Mouse (Mus musculus) midbrain, embryonic 13.5 days (tissue): ENCODE measurements around the gene Prim2. TPM values are rescaled to one million over a fixed set of nuclear protein-coding genes. Genes with fewer than 3 reads are reported as not detected.
"Not testable (repeated sequence)": the region's sequence is repeated elsewhere in the genome, so short reads cannot be mapped to it uniquely, and the experiment has no call there.

Experiments used
- ATAC-seq: fragments of 200-750 bp; cut with Nextera tagmentation; 2 replicates; pipeline ENCODE4 v1.8.0; 2017; ENCODE audit warnings: mild to moderate bottlenecking, moderate TSS enrichment, moderate library complexity
- H3K27ac ChIP-seq: fragments of 300-500 bp; sonication (generic); 2 replicates; pipeline ENCODE4 v1.5.1; 2015; ENCODE audit warnings: inconsistent platforms, mild to moderate bottlenecking, moderate library complexity
- H3K27me3 ChIP-seq: fragments of 300-500 bp; sonication (generic); 2 replicates; pipeline ENCODE4 v1.6.1; 2015; ENCODE audit warnings: mild to moderate bottlenecking, inconsistent platforms
- H3K36me3 ChIP-seq: fragments of 300-500 bp; sonication (generic); 2 replicates; pipeline ENCODE4 v1.6.1; 2015; ENCODE audit warnings: mild to moderate bottlenecking, inconsistent platforms
- H3K4me1 ChIP-seq: fragments of 300-500 bp; sonication (generic); replicated peaks from 2 replicates; pipeline ENCODE4 v1.6.1; 2015; ENCODE audit warnings: inconsistent platforms
- H3K4me2 ChIP-seq: fragments of 300-500 bp; sonication (generic); replicated peaks from 2 replicates; pipeline ENCODE4 v1.6.1; 2015; ENCODE audit warnings: moderate library complexity, mild to moderate bottlenecking, inconsistent platforms
- H3K4me3 ChIP-seq: fragments of 300-500 bp; sonication (generic); replicated peaks from 2 replicates; pipeline ENCODE4 v1.5.1; 2015; ENCODE audit warnings: mild to moderate bottlenecking, inconsistent platforms
- H3K9ac ChIP-seq: fragments of 300-500 bp; sonication (generic); replicated peaks from 2 replicates; pipeline ENCODE4 v1.6.1; 2015; ENCODE audit warnings: mild to moderate bottlenecking, inconsistent platforms
- H3K9me3 ChIP-seq: fragments of 300-500 bp; sonication (generic); 2 replicates; pipeline ENCODE4 v1.6.1; 2016; ENCODE audit warnings: mild to moderate bottlenecking, inconsistent platforms
- WGBS: fragments of 180-500 bp; shearing (Covaris S2); methylation state at CpG from one replicate; pipeline ENCODE4 v1.1.7; 2015; 5-methylcytosine and 5-hydroxymethylcytosine counted together
- polyA plus RNA-seq: library from polyadenylated mRNA; unstranded; fragments of >200 nt; fragmentation: Nextera tagmentation; extraction: Ambion mirVana; gene quantifications from 2 replicates; pipeline ENCODE4 v1.2.1, GENCODE M21; 2015

Prim2 gene
- polyA plus RNA-seq, 1 experiment from 2014 or later = 27.7 TPM

GRCm38 (mm10) chr1:33649021-33649420 lies 20.6 kb downstream of the Prim2 start:
- 96% methylated on average over 4 of the region's 4 CpGs for WGBS

GRCm38 (mm10) chr1:33647661-33648060 lies 21.9 kb downstream of the Prim2 start:
- Histone ChIP-seq H3K9me3 (no peaks in the 10 kb centered on the region), H3K36me3 (peaks cover 22% of the 10 kb centered on the region), H3K4me2 (no peak overlapping the region), H3K27ac (no peak overlapping the region), H3K4me1 (0 out of 2 replicates have a peak, but pooled peaks cover 3% of the 10 kb centered on the region), H3K27me3 (no peaks in the 10 kb centered on the region), H3K4me3 (no peak overlapping the region), H3K9ac (no peak overlapping the region)
- ATAC-seq = no peak
- 88% methylated on average over 4 of the region's 4 CpGs for WGBS

More at GRCm38 (mm10) chr1:33649021-33649420, 20.6 kb downstream of the Prim2 start:
- Histone ChIP-seq H3K27me3 (no peaks in the 10 kb centered on the region), H3K9me3 (no peaks in the 10 kb centered on the region), H3K36me3 (peaks cover 22% of the 10 kb centered on the region), H3K4me1 (0 out of 2 replicates have a peak, but pooled peaks cover 3% of the 10 kb centered on the region), H3K9ac (no peak overlapping the region), H3K4me3 (no peak overlapping the region), H3K4me2 (no peak overlapping the region), H3K27ac (no peak overlapping the region)
- no peak for ATAC-seq

- 81% methylated on average over 4 of the region's 4 CpGs for WGBS
- no peaks in the 10 kb centered on the region for H3K9me3 ChIP-seq
- no peak overlapping the region for H3K4me2 ChIP-seq
- ATAC-seq = peak; percentile 84
- no peaks in the 10 kb centered on the region for H3K27me3 ChIP-seq
- no peak overlapping the region for H3K4me3 ChIP-seq
- H3K36me3 ChIP-seq = peaks cover 24% of the 10 kb centered on the region
- H3K4me1 ChIP-seq = 0 out of 2 replicates have a peak, but pooled peaks cover 3% of the 10 kb centered on the region
- no peak overlapping the region for H3K27ac ChIP-seq
- no peak overlapping the region for H3K9ac ChIP-seq
These were observed 22.4 kb downstream of the Prim2 start for GRCm38 (mm10) chr1:33647173-33647572.

- Histone ChIP-seq H3K36me3 (peaks cover 12% of the 10 kb centered on the region), H3K27me3 (no peaks in the 10 kb centered on the region), H3K4me3 (no peak overlapping the region), H3K4me2 (no peak overlapping the region), H3K9me3 (no peaks in the 10 kb centered on the region), H3K9ac (no peak overlapping the region), H3K27ac (no peak overlapping the region), H3K4me1 (0 out of 2 replicates have a peak, but pooled peaks cover 3% of the 10 kb centered on the region)
- no peak for ATAC-seq
- 86% methylated on average over 1 of the region's 1 CpGs for WGBS
These were observed 23.9 kb downstream of the Prim2 start for GRCm38 (mm10) chr1:33645689-33646088.

DNA sequence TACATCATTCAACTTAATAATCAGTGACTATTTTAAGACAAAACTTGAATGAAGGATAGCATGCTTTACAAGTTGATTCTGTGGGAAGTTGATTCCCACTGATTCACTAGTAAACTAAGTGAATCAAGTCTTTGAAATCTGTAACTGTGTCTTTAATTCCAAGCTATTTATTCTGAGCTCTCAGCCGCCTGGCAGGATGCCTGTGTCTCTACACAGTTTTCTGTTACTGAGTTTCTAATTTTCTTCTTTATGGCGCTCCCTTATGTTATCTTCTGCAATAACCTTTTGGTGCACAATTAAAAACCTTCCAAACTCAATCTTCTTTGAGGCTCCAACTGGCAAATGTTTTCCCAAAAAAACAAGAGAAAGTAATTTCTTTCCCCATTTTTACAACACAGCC lies 28.5 kb downstream of the Prim2 start:
- Histone ChIP-seq H3K9ac (no peak overlapping the region), H3K9me3 (no peaks in the 10 kb centered on the region), H3K36me3 (peaks cover 20% of the 10 kb centered on the region), H3K27me3 (no peaks in the 10 kb centered on the region), H3K4me3 (no peak overlapping the region), H3K27ac (no peak overlapping the region), H3K4me1 (0 out of 2 replicates have a peak, but pooled peaks cover 3% of the 10 kb centered on the region), H3K4me2 (no peak overlapping the region)
- no peak for ATAC-seq
- 87% methylated on average over 2 of the region's 2 CpGs for WGBS

DNA sequence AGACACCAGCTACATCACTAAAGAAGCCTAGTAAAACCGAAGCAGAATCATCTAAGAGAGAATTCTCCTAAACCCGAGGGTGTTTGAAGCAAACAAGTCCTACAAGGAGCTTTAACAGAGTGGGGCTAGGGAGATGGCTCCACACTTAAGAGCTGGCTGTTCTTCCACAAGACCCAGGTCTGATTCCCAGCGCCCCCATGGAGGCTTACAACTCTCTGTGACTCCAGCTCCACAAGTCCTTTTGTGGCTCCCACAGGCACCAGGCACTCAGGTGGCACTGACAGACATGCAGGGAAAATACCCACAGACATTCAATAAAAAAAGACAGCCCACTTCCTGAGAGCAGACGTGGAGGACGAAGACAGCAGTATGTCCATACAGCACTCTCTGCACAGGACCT lies 29.5 kb downstream of the Prim2 start:
- H3K27ac ChIP-seq = no peak overlapping the region
- WGBS = 92% methylated on average over 5 of the region's 5 CpGs
- H3K4me3 ChIP-seq = no peak overlapping the region
- H3K36me3 ChIP-seq = peaks cover 20% of the 10 kb centered on the region
- H3K9ac ChIP-seq = no peak overlapping the region
- no peaks in the 10 kb centered on the region for H3K27me3 ChIP-seq
- no peaks in the 10 kb centered on the region for H3K4me1 ChIP-seq
- no peak overlapping the region for H3K4me2 ChIP-seq
- ATAC-seq = no peak
- H3K9me3 ChIP-seq = no peaks in the 10 kb centered on the region

GRCm38 (mm10) chr1:33639234-33639633 lies 30.4 kb downstream of the Prim2 start:
- Histone ChIP-seq H3K27me3 (no peaks in the 10 kb centered on the region), H3K4me1 (no peaks in the 10 kb centered on the region), H3K27ac (no peak overlapping the region), H3K36me3 (peaks cover 20% of the 10 kb centered on the region), H3K4me3 (no peak overlapping the region), H3K4me2 (no peak overlapping the region), H3K9ac (no peak overlapping the region), H3K9me3 (no peaks in the 10 kb centered on the region)
- no peak for ATAC-seq
- WGBS = 87% methylated on average over 7 of the region's 7 CpGs

- no peak overlapping the region for H3K27ac ChIP-seq
- H3K4me2 ChIP-seq = no peak overlapping the region
- no peak overlapping the region for H3K4me3 ChIP-seq
- no peak overlapping the region for H3K9ac ChIP-seq
- ATAC-seq = peak; percentile 34; the same call in 1 of the 2 replicates
- no peaks in the 10 kb centered on the region for H3K4me1 ChIP-seq
- no peaks in the 10 kb centered on the region for H3K9me3 ChIP-seq
- 93% methylated on average over 14 of the region's 14 CpGs for WGBS
- H3K36me3 ChIP-seq = peaks cover 26% of the 10 kb centered on the region
- H3K27me3 ChIP-seq = no peaks in the 10 kb centered on the region
These were observed 31.8 kb downstream of the Prim2 start for GRCm38 (mm10) chr1:33637827-33638226.

DNA sequence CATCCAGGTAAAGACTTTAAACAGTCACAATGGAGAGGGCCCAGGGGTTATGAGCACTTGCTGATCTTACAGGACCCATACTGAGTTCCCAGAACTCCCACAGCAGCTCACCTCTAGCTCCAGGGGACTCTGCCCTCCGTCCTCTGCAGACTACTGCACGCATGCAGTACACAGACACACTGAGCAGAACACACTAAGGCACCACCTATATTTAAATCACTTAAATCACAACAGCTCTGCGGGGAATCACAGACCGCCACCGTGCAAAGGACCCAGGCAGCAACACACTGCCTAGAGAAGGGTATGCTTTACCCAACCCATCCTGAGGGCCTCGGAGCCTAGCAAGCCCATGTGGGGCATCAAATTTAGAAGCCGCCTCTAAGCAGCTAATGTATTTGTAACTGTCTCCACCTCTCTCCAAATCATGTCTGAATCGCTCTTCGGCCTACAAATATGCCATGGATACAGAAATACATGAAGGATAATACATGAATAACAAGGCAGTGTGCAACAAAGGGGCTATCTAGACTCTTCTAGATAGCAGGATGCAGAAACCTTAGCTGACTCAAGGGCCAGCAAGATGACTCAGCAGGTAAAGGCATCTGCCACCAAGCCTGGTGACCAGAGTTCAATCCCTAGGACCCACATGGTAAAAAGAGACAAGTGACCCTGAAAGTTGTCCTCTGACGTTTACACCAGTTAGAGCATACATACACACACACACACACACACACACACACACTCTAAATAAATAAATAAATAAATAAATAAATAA lies 33.0 kb downstream of the Prim2 start:
- WGBS = 88% methylated on average over 10 of the region's 10 CpGs
- no peak for ATAC-seq
- Histone ChIP-seq H3K27me3 (no peaks in the 10 kb centered on the region), H3K27ac (no peak overlapping the region), H3K9ac (no peak overlapping the region), H3K9me3 (no peaks in the 10 kb centered on the region), H3K4me3 (no peak overlapping the region), H3K4me1 (no peaks in the 10 kb centered on the region), H3K36me3 (peaks cover 25% of the 10 kb centered on the region), H3K4me2 (no peak overlapping the region)

DNA sequence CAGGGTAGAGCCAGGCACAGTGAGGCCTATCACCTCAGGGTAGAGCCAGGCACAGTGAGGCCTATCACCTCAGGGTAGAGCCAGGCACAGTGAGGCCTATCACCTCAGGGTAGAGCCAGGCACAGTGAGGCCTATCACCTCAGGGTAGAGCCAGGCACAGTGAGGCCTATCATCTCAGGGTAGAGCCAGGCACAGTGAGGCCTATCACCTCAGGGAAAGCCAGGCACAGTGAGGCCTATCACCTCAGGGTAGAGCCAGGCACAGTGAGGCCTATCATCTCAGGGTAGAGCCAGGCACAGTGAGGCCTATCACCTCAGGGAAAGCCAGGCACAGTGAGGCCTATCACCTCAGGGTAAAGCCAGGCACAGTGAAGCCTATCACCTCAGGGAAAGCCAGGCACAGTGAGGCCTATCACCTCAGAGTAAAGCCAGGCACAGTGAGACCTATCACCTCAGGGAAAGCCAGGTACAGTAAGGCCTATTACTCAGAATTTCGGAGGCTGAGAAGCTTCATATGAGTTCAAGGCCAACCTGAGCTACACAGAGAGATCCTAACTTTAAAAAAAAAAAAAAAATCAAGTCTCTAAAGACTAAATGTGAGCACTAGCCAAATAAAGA lies 38.5 kb downstream of the Prim2 start:
- not testable (repeated sequence) for H3K4me3 ChIP-seq, ATAC-seq, H3K4me2 ChIP-seq, H3K27ac ChIP-seq, H3K9me3 ChIP-seq, H3K27me3 ChIP-seq, H3K4me1 ChIP-seq, H3K9ac ChIP-seq
- H3K36me3 ChIP-seq = peaks cover 19% of the 10 kb centered on the region
- 100% methylated on average over 1 of the region's 1 CpGs for WGBS

DNA sequence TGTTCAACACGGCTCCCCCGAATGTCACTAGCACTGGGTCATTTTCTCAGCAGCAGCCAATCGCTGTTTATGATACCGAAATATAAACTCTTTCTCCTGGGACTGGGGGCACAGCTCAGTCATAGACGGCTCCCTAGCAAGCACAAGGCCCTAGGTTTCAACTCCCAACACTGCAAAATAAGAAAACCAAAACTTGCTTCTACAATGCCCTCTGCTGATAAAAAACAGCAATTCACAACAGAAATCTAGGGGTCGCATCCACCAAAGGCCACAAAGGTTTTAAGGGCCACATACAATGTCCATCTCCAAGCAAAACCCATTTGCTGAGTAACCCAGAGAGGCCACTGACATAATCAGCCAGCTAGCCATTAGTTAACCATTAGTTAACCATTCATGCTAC lies 41.8 kb downstream of the Prim2 start:
- Histone ChIP-seq H3K4me2 (no peak overlapping the region), H3K4me3 (no peak overlapping the region), H3K27ac (no peak overlapping the region), H3K4me1 (0 out of 2 replicates have a peak, but pooled peaks cover 4% of the 10 kb centered on the region), H3K9me3 (no peaks in the 10 kb centered on the region), H3K27me3 (no peaks in the 10 kb centered on the region), H3K9ac (no peak overlapping the region), H3K36me3 (peaks cover 16% of the 10 kb centered on the region)
- ATAC-seq = no peak
- 88% methylated on average over 6 of the region's 6 CpGs for WGBS

GRCm38 (mm10) chr1:33627070-33627469 lies 42.5 kb downstream of the Prim2 start:
- no peak for ATAC-seq
- Histone ChIP-seq H3K27me3 (no peaks in the 10 kb centered on the region), H3K9me3 (no peaks in the 10 kb centered on the region), H3K4me2 (no peak overlapping the region), H3K4me1 (0 out of 2 replicates have a peak, but pooled peaks cover 4% of the 10 kb centered on the region), H3K4me3 (no peak overlapping the region), H3K9ac (no peak overlapping the region), H3K27ac (no peak overlapping the region), H3K36me3 (peaks cover 14% of the 10 kb centered on the region)
- WGBS = 97% methylated on average over 2 of the region's 2 CpGs
